Mouse (Mus musculus) liver, embryonic 14.5 days (tissue): ENCODE measurements around the gene Ramp2.

Experiments used
- CTCF ChIP-seq: IDR thresholded peaks from 2 replicates; pipeline ENCODE4 v1.5.1; 2016; ENCODE audit warnings: antibody characterized with exemption, low read depth, control low read depth
- EP300 ChIP-seq: IDR thresholded peaks from 2 replicates; pipeline ENCODE4 v1.6.1; 2016; ENCODE audit warnings: antibody characterized with exemption, low read depth

DNA sequence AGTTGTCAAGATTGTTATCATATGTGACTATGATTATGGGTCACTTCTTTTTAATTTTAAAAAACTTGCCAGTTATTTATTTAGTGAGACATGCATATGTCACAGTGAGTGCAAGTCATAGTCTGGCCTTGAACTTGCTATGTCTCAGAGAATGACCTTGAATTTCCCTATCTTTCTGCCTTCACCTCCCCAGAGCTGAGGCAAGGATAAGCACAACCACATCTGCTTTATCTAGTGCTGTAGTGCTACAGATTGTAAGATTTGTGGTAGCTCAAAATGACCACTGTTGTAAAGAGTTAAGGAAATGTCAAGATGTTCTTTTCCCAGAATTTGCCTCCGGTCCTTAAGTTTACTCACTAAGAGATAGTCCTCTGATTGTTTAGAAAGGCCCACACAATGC, 12.6 kb upstream of the Ramp2 start:
- TF ChIP-seq CTCF (no peak), EP300 (no peak)
